Mouse (Mus musculus): Measurements from ENCODE around the gene Rpf2. TPM values are rescaled to one million over a fixed set of nuclear protein-coding genes. Genes with fewer than 3 reads are reported as not detected.

Gene Rpf2
- polyA plus RNA-seq, 1 experiment: 25.8 TPM

GRCm38 (mm10) chr10:40191338-40191979 is 55.4 kb downstream of the Rpf2 start:
- no peak for TF ChIP-seq POLR2A (IDR thresholded peaks at IDR 0.05; ENCODE audit: borderline replicate concordance, extremely low read depth, insufficient read depth, insufficient read length, poor library complexity, severe bottlenecking)
- no peak for TF ChIP-seq CTCF (IDR thresholded peaks at IDR 0.05; ENCODE audit: borderline replicate concordance, extremely low read depth, insufficient read depth, insufficient read length)
- DNase-seq (ENCODE audit: low read depth): no peak

DNA sequence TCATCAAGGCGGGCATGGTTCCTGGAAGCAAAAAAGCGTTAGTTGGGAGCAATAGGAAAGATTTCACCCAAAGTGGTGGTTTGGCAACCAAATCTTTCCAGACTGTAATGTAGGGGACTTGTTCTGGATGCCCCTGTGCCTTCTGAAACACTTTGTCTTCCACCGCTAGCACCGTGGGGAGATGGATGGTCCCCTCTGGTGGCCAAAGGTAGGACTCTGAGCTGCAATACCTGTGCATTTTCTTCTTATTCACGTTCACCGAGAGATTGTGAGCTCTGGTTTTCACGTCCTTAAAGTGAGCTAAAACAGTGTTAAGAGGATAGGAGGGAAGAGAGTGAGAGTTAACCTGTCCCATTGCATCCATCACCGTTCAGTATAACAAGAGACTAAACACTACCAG is 56.0 kb downstream of the Rpf2 start:
- no peak for DNase-seq (ENCODE audit: low read depth)

GRCm38 (mm10) chr10:40189689-40190088 is 57.1 kb downstream of the Rpf2 start:
- TF ChIP-seq POLR2A (IDR thresholded peaks at IDR 0.05; ENCODE audit: borderline replicate concordance, extremely low read depth, insufficient read depth, insufficient read length, poor library complexity, severe bottlenecking) (no peak), CTCF (IDR thresholded peaks at IDR 0.05; ENCODE audit: borderline replicate concordance, extremely low read depth, insufficient read depth, insufficient read length) (no peak)
- DNase-seq (ENCODE audit: low read depth): no peak

More for the DNA sequence above, 56.0 kb downstream of the Rpf2 start:
- TF ChIP-seq POLR2A (IDR thresholded peaks at IDR 0.05; ENCODE audit: borderline replicate concordance, extremely low read depth, insufficient read depth, insufficient read length, poor library complexity, severe bottlenecking) (no peak), CTCF (IDR thresholded peaks at IDR 0.05; ENCODE audit: borderline replicate concordance, extremely low read depth, insufficient read depth, insufficient read length) (no peak)

GRCm38 (mm10) chr10:40188831-40189230 is 58.0 kb downstream of the Rpf2 start:
- no peak for DNase-seq (ENCODE audit: low read depth)
- TF ChIP-seq POLR2A (IDR thresholded peaks at IDR 0.05; ENCODE audit: borderline replicate concordance, extremely low read depth, insufficient read depth, insufficient read length, poor library complexity, severe bottlenecking): no peak
- TF ChIP-seq CTCF (IDR thresholded peaks at IDR 0.05; ENCODE audit: borderline replicate concordance, extremely low read depth, insufficient read depth, insufficient read length): no peak

DNA sequence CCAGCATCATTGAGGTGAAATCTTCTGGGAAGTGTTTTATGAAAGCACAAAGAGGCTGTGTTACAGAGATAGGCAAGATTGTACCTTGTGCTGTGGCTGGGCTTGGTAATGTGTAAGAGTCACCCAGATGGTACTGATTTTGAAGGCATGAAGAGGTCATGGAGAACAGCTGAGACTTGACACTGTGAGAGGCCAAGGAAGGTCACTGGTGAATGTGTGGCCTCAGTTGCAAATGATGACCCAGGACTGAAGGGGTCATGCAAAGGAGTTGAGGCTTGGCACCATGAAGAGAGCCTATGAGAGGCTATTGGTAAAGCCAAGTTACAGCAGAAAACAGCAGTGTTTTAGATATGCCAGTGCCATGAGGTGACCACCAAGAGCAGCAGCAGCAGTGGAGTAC is 60.9 kb downstream of the Rpf2 start:
- TF ChIP-seq CTCF (IDR thresholded peaks at IDR 0.05; ENCODE audit: borderline replicate concordance, extremely low read depth, insufficient read depth, insufficient read length) (no peak), POLR2A (IDR thresholded peaks at IDR 0.05; ENCODE audit: borderline replicate concordance, extremely low read depth, insufficient read depth, insufficient read length, poor library complexity, severe bottlenecking) (no peak)
- DNase-seq (ENCODE audit: low read depth): no peak

DNA sequence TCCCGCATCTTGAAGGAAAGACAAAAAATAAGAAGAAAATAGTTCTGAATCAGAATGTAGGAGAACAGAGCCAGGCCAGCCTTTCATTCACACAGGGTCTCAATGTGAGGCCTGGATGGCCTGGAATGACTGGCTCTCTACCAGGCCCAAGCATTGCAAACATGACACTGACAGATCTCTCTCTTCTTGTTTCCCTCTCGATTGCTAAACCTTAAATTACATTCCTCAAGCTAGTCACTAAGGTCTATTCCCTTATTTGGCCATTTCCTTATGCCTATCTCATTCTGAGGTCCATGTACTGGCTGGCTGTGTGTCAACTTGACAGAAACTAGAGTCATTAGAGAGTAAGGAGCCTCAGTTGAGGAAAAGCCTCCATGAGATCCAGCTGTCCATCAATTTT is 66.8 kb downstream of the Rpf2 start:
- DNase-seq (ENCODE audit: low read depth): no peak
- TF ChIP-seq CTCF (IDR thresholded peaks at IDR 0.05; ENCODE audit: borderline replicate concordance, extremely low read depth, insufficient read depth, insufficient read length) (no peak), POLR2A (IDR thresholded peaks at IDR 0.05; ENCODE audit: borderline replicate concordance, extremely low read depth, insufficient read depth, insufficient read length, poor library complexity, severe bottlenecking) (no peak)

- TF ChIP-seq CTCF (IDR thresholded peaks at IDR 0.05; ENCODE audit: borderline replicate concordance, extremely low read depth, insufficient read depth, insufficient read length) (no peak), POLR2A (IDR thresholded peaks at IDR 0.05; ENCODE audit: borderline replicate concordance, extremely low read depth, insufficient read depth, insufficient read length, poor library complexity, severe bottlenecking) (no peak)
- DNase-seq (ENCODE audit: low read depth): no peak
These were observed 67.7 kb downstream of the Rpf2 start for GRCm38 (mm10) chr10:40179142-40179541.

DNA sequence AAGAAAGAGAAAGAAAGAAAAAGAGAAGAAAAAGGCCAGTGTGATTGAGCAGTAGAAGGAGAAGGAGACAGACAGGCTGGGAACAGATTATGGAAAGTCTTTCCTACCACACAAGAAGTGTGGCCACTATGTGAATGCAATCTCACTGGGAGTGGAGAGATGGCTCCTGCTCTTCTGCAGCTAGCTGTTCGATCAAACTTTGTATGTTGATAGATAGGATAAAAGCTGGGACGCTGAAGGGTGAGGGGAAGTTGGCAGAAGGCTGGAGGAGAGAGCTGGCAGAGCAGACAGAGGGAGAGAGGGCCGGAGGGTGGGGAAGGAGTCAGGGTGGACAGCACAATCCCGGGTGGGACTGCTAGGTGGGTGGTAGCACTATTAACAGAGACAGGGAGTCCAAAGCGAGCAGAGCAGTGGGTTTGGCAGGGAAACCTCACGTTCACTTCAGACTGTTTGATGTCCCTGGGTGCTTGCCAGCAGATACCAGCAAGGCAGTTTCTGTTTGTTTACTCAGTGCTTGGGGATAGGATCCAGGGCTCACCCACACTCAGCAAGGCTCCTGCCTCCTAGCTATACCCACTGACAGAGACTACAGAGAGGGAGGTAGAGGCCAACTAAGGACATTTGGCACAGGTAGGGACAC is 69.4 kb downstream of the Rpf2 start:
- TF ChIP-seq POLR2A (IDR thresholded peaks at IDR 0.05; ENCODE audit: borderline replicate concordance, extremely low read depth, insufficient read depth, insufficient read length, poor library complexity, severe bottlenecking): no peak
- TF ChIP-seq CTCF (IDR thresholded peaks at IDR 0.05; ENCODE audit: borderline replicate concordance, extremely low read depth, insufficient read depth, insufficient read length): no peak
- DNase-seq (ENCODE audit: low read depth): peak; percentile 56

Other genes starting within 250 kb of the Rpf2 start
- 0.11 and 0.33 TPM in 2 replicates for gene Mfsd4b1, start 221.8 kb downstream of the Rpf2 start, polyA plus RNA-seq (2012; rRNA removed)
- gene Slc16a10, start 104.8 kb downstream of the Rpf2 start, polyA plus RNA-seq (2012; rRNA removed): 3.0 and 7.5 TPM in 2 replicates
- gene Gtf3c6, start 11.1 kb upstream of the Rpf2 start, polyA plus RNA-seq (2012; rRNA removed): 32.6 and 47.6 TPM in 2 replicates
- gene Amd1, start 55.1 kb upstream of the Rpf2 start, polyA plus RNA-seq (2012; rRNA removed): 50.5 and 55.6 TPM in 2 replicates
- gene Cdk19, start 92.5 kb upstream of the Rpf2 start, polyA plus RNA-seq (2012; rRNA removed): 20.2 and 21.5 TPM in 2 replicates

Measured in brain, embryonic 14.5 days (tissue).